Mouse (Mus musculus) MEL (cell line): ENCODE data around the gene Hmga1.

Source experiments
- CHD2 ChIP-seq: IDR thresholded peaks from 2 replicates; pipeline ENCODE4 v1.6.1; 2011; ENCODE audit warnings: low read length, improper control_type of control experiment
- CTCF ChIP-seq, 3 experiments: IDR thresholded peaks in 2 of 3; conservative IDR thresholded peaks in 1 of 3; 2 replicates each; pipeline ENCODE4 v1.5.1; 2011 to 2012; ENCODE audit warnings: low read length in 3 of 3, low read depth in 2 of 3, mild to moderate bottlenecking in 2 of 3, improper control_type of control experiment in 1 of 3, inconsistent platforms in 1 of 3, mixed read lengths in 1 of 3, moderate library complexity in 1 of 3; ENCODE audit not compliant: control insufficient read depth in 1 of 3, insufficient read depth in 1 of 3, poor library complexity in 1 of 3, severe bottlenecking in 1 of 3
- E2F4 ChIP-seq: IDR thresholded peaks from 2 replicates; pipeline ENCODE4 v1.6.1; 2011; ENCODE audit warnings: low read depth, low read length, improper control_type of control experiment, borderline replicate concordance
- POLR2A ChIP-seq, 2 experiments: IDR thresholded peaks; 2 replicates each; pipeline ENCODE4 v1.6.1; 2011 to 2012; ENCODE audit warnings: low read length in 2 of 2, mild to moderate bottlenecking in 2 of 2, control low read depth in 1 of 2, improper control_type of control experiment in 1 of 2, low read depth in 1 of 2, moderate library complexity in 1 of 2; ENCODE audit not compliant: control insufficient read depth in 1 of 2, insufficient read depth in 1 of 2, poor library complexity in 1 of 2
- RAD21 ChIP-seq: IDR thresholded peaks from 2 replicates; pipeline ENCODE4 v1.6.1; 2011; ENCODE audit warnings: mild to moderate bottlenecking, low read depth, low read length, improper control_type of control experiment
- RCOR1 ChIP-seq: IDR thresholded peaks from 2 replicates; pipeline ENCODE4 v1.6.1; 2012; ENCODE audit warnings: low read depth, mild to moderate bottlenecking, inconsistent platforms, low read length, improper control_type of control experiment
- USF1 ChIP-seq: IDR thresholded peaks from 2 replicates; pipeline ENCODE4 v1.6.1; 2014; ENCODE audit warnings: low read depth, mild to moderate bottlenecking, inconsistent platforms, low read length, improper control_type of control experiment, moderate library complexity
- ZKSCAN1 ChIP-seq: IDR thresholded peaks from 2 replicates; pipeline ENCODE4 v1.6.1; 2012; ENCODE audit warnings: low read depth, mild to moderate bottlenecking, inconsistent platforms, low read length, improper control_type of control experiment, moderate library complexity
- ZNF384 ChIP-seq: IDR thresholded peaks from 2 replicates; pipeline ENCODE4 v1.6.1; 2012; ENCODE audit warnings: low read depth, mild to moderate bottlenecking, inconsistent platforms, low read length, improper control_type of control experiment

DNA sequence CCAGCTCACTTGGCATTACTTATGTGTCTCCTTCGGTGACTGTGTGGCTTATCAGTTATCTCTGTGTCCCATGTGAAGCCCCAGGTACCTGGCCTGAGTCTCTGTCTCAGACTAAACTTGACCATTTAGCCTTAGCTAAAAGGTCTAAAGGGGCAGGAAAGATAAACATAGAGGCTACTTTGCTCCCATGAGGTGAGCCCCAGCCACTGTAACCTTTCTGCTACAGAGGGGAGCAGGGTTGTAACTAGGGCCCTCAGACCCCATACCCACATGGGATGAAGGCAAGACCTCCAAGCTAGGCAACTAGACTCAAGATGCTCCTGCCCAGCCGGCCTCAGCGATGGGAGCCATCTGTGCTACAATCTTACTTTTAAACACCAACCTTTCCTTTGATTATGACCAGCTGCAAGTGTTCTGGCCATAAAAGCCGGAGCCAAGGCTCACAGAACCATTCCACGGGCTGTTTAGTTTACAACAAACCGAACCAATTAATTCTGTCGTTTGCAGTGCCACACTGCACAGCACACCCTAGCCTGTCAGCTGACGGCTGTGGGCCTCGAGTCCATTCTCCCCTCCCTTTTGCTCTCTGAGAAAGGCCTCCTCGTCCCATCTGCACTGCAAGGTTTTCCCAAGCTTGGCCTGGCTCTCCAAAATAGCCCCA, 18.9 kb downstream of the Hmga1 start:
- TF ChIP-seq CTCF (IDR thresholded peaks at IDR 0.05 in 2 of 3, conservative IDR thresholded peaks at IDR 0.05 in 1 of 3; ENCODE audit: control insufficient read depth in 1 of 3, insufficient read depth in 1 of 3, low read depth in 2 of 3, low read length in 3 of 3, poor library complexity in 1 of 3, severe bottlenecking in 1 of 3) (no peak), RCOR1 (no peak), E2F4 (no peak), ZNF384 (no peak), POLR2A (IDR thresholded peaks at IDR 0.05; ENCODE audit: control insufficient read depth in 1 of 2, insufficient read depth in 1 of 2, low read depth in 1 of 2, low read length in 2 of 2, poor library complexity in 1 of 2) (no peak), RAD21 (no peak), CHD2 (no peak), USF1 (no peak), ZKSCAN1 (no peak)
